Mouse (Mus musculus): Measurements from ENCODE around the gene Col5a1.

Gene Col5a1

GRCm38 (mm10) chr2:28086112-28086511 lies 199.9 kb downstream of the Col5a1 start:
- no peak for DNase-seq (ENCODE audit: low read depth, low spot score)

DNA sequence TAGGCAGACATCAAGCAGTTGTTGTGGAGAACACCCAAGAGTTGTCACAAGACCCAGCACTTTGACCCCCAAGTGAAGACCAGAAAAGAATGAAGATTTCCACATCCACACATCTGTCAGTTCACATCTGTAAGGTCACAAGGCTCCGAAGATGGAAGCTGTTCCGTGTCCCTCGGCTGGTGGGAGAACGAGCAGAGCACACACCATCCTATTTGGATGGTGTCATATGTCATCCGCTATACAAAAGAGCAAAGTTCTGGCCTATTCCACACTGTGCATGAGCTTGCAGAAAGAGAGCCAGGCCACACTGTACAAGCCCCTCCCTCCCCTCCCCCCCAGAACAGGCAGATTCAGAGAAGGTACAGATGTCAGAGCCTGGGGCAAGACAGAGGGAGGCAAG lies 202.9 kb downstream of the Col5a1 start:
- no peak for DNase-seq (ENCODE audit: low read depth, low spot score)

Data from brain, embryonic 18.5 days (tissue).